Mouse (Mus musculus): ENCODE data around the gene Ptpn7. TPM values are rescaled to one million over a fixed set of nuclear protein-coding genes. Genes with fewer than 3 reads are reported as not detected.

Gene Ptpn7
- 1.2 TPM in 2 replicates for polyA plus RNA-seq (2016; fragmentation: Nextera tagmentation; extraction: Ambion mirVana)

DNA sequence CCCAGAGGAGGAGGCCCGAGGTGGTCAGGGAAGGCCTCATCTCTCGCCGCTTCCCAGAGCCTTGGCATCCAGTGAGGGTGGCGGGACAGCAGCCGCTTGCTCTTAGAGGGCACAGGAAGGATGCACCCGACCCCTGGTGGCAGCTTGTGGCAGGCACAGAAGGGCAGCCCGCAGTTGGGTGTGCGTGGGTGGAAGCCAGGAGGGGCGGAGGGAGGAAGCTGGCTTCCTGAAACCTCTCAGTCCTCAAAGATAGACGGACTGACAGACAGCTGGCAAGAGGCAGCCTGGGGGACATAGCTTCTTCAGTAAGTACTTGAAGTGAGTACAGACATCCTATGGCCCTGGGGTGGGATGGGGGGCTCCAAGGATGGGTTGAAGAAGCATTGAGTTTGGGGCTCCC lies at the start of gene Ptpn7:
Gene Ptpn7 (plus strand): TSS at position 228 of the 400 bp plus-strand sequence.
- Histone ChIP-seq H3K4me3 (no peak within 1 kb of the TSS), H3K36me3 (no peaks in the 10 kb centered on the region), H3K27ac (no peak within 1 kb of the TSS), H3K27me3 (peaks cover 14% of the 10 kb centered on the region; the same call in 1 of the 2 replicates), H3K9ac (no peak within 1 kb of the TSS), H3K4me2 (replicated peaks) (no peak within 1 kb of the TSS), H3K4me1 (peaks cover 11% of the 10 kb centered on the region), H3K9me3 (replicated peaks) (no peaks in the 10 kb centered on the region)
- WGBS = 43% methylated on average over 10 of the region's 10 CpGs
- no peak for ATAC-seq (ENCODE audit: low FRiP score)

DNA sequence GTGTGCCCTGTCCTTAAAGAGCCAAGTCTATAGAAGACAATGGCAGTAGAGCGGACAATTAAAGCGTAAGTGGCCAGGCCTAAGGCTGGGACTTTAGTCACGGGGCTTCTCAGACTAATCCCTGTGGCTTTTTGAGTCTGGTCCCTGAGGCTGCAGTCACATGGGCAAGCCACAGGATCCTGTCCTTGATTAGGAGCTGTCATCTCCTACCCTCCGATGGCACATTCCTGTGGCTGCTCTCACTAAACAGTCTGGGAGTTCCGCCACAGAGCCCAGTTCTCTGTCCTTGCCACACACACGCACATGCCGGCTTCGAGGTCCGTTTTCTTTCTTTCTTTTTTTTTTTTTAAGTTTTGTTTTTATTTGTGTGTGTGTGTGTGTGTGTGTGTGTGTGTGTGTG lies 49.0 kb upstream of the Ptpn7 start:
- H3K4me1 ChIP-seq = 0 out of 2 replicates have a peak, but pooled peaks cover 4% of the 10 kb centered on the region
- H3K9ac ChIP-seq = no peak overlapping the region
- H3K27ac ChIP-seq = no peak overlapping the region
- H3K9me3 ChIP-seq (replicated peaks) = no peaks in the 10 kb centered on the region
- 55% methylated on average over 9 of the region's 9 CpGs for WGBS
- H3K27me3 ChIP-seq = peaks cover 40% of the 10 kb centered on the region
- no peaks in the 10 kb centered on the region for H3K36me3 ChIP-seq
- no peak overlapping the region for H3K4me2 ChIP-seq (replicated peaks)
- ATAC-seq (ENCODE audit: low FRiP score) = no peak
- no peak overlapping the region for H3K4me3 ChIP-seq

DNA sequence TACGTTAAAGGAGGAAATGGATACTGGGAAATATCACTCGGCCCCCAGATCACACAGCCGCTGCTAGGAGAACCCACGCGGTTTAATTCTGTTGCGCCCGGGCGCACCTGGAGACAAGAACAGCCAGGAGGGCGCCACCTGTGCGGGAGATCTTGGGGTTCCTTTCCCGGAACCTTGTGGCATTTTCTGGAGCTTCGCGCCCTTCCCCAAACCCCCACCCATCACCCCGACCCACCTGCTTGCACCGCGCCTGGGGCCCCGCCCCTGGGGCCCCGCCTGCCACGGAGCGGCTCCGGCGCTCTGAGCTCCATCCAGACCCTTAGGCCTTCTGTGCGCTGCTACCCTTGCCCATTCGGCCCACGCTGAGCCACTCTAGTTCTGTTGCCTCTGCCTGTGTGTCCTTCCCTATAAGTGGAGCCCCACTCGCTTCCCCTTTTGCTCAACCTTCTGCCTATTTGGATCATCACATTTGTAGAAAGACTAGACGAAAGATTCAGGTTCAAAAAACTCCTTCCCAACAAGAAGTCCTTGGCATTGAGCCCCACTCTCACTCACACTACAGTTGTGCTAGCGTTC lies 47.1 kb upstream of the Ptpn7 start:
- Histone ChIP-seq H3K4me3 (no peak overlapping the region), H3K9ac (no peak overlapping the region), H3K9me3 (replicated peaks) (no peaks in the 10 kb centered on the region), H3K36me3 (no peaks in the 10 kb centered on the region), H3K27ac (no peak overlapping the region), H3K27me3 (peaks cover 40% of the 10 kb centered on the region), H3K4me1 (0 out of 2 replicates have a peak, but pooled peaks cover 4% of the 10 kb centered on the region), H3K4me2 (replicated peaks) (0 out of 2 replicates have a peak overlapping the region, but pooled peaks have one; percentile 22)
- ATAC-seq (ENCODE audit: low FRiP score) = no peak
- WGBS = 15% methylated on average over 28 of the region's 28 CpGs

DNA sequence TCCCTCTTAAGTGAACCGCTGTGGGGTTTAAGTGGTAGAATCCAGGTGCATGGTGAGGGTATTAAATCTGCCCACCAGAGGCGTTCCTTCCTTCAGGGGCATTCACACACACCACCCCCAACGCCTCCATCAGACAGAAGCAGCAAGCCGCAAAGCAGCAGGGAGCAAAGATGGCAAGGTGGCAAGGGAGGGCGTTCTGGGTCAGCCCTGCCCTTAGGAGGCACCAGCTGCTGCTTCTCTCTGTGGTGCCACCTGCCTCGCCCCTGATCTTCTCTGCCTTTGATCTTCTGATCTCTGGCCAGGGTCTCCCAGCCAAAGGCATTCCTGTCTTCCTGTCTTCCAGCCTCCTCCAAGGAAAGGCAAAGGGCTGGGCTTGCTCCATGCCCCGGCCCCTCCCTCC lies 46.5 kb upstream of the Ptpn7 start:
- Histone ChIP-seq H3K4me1 (0 out of 2 replicates have a peak, but pooled peaks cover 4% of the 10 kb centered on the region), H3K27ac (no peak overlapping the region), H3K4me2 (replicated peaks) (no peak overlapping the region), H3K27me3 (peaks cover 40% of the 10 kb centered on the region), H3K9ac (no peak overlapping the region), H3K36me3 (no peaks in the 10 kb centered on the region), H3K4me3 (no peak overlapping the region), H3K9me3 (replicated peaks) (no peaks in the 10 kb centered on the region)
- 47% methylated on average over 7 of the region's 7 CpGs for WGBS
- ATAC-seq (ENCODE audit: low FRiP score) = no peak

DNA sequence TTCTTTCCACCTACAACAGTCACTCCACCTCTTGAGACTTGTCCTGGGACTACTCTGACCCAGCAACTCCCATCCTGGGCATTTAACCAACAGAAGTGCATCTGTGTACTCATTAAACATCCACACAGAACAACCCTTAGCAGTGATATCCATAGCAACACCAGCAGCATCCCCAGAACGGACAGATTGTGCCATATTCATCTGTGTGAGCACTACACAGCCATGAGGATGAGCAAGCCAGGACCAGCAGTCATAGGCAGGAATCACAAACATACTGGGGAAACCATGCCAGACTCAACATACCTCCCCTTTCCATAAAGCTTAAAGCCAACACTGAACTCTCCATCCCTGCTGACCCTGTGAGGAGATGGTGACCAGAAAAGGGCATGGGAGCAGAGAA lies 45.1 kb upstream of the Ptpn7 start:
- peaks cover 40% of the 10 kb centered on the region for H3K27me3 ChIP-seq
- WGBS = 71% methylated on average over 1 of the region's 1 CpGs
- no peaks in the 10 kb centered on the region for H3K9me3 ChIP-seq (replicated peaks)
- H3K9ac ChIP-seq = no peak overlapping the region
- no peak overlapping the region for H3K4me2 ChIP-seq (replicated peaks)
- 0 out of 2 replicates have a peak, but pooled peaks cover 4% of the 10 kb centered on the region for H3K4me1 ChIP-seq
- H3K36me3 ChIP-seq = no peaks in the 10 kb centered on the region
- ATAC-seq (ENCODE audit: low FRiP score) = no peak
- H3K27ac ChIP-seq = no peak overlapping the region
- H3K4me3 ChIP-seq = no peak overlapping the region

DNA sequence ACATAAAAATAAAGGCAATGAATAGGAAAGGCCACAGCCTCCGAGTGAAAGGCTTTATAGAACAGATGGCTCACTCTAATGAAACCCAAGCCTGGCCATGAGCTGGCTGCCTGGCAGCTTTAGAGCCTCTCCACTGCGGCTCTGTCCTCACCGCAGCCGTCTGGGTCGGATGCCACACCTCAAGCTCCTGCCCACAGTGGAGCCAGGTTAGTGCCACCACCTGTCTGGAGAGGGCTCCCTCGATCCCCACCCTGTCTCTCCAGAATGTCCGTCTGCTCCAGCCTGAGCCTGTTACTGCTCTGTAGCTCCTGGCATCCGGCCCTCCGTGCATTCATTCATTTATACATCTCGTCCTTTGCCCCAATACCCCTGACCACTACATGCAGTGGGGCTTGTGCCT lies 42.9 kb upstream of the Ptpn7 start:
- no peak overlapping the region for H3K27ac ChIP-seq
- no peaks in the 10 kb centered on the region for H3K9me3 ChIP-seq (replicated peaks)
- no peak overlapping the region for H3K4me2 ChIP-seq (replicated peaks)
- no peak for ATAC-seq (ENCODE audit: low FRiP score)
- 0 out of 2 replicates have a peak, but pooled peaks cover 4% of the 10 kb centered on the region for H3K4me1 ChIP-seq
- H3K36me3 ChIP-seq = no peaks in the 10 kb centered on the region
- peaks cover 31% of the 10 kb centered on the region for H3K27me3 ChIP-seq
- WGBS = 76% methylated on average over 10 of the region's 10 CpGs
- no peak overlapping the region for H3K9ac ChIP-seq
- no peak overlapping the region for H3K4me3 ChIP-seq

DNA sequence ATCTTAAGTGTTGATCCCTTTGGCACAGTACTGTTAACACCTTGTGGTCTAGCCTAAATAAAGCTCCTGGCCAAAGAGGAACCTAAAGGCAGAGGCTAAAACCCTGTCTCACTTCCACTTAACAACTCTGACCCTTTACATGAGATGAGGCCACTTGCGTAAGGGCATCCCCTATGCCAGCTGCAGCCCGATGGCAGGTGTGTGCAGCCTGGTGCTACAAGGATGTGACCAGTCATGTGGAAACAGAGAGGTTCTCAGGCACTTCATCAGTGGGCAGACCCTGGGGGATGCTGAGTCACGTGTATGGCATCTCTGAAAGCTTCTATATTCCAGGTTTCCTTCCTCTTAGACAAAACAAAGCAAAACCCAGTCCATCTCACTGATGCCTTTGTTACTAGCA lies 41.6 kb upstream of the Ptpn7 start:
- H3K27ac ChIP-seq = no peak overlapping the region
- no peak overlapping the region for H3K4me2 ChIP-seq (replicated peaks)
- 67% methylated on average over 3 of the region's 3 CpGs for WGBS
- no peak overlapping the region for H3K4me3 ChIP-seq
- peaks cover 18% of the 10 kb centered on the region for H3K27me3 ChIP-seq
- ATAC-seq (ENCODE audit: low FRiP score) = no peak
- no peaks in the 10 kb centered on the region for H3K4me1 ChIP-seq
- H3K36me3 ChIP-seq = no peaks in the 10 kb centered on the region
- no peak overlapping the region for H3K9ac ChIP-seq
- no peaks in the 10 kb centered on the region for H3K9me3 ChIP-seq (replicated peaks)

DNA sequence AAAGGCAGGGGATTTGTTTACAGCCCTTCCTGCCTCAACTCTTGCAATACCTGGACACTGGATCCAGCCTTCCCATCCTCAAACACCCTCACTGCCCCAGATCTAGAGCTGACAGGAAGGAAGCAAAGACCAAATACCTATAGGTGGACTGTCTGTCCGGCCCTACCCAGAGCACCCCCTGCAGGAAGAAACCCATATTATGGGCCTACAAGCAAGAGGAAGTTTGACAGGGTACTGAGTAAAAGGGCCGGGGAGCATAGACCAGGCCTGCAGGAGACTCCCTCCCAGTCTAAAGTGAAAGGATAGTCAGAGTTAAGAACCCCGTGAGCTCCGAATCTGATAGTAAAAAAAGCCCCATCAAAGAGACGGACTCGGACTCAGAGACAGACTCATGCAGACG lies 37.8 kb upstream of the Ptpn7 start:
- no peak for ATAC-seq (ENCODE audit: low FRiP score)

DNA sequence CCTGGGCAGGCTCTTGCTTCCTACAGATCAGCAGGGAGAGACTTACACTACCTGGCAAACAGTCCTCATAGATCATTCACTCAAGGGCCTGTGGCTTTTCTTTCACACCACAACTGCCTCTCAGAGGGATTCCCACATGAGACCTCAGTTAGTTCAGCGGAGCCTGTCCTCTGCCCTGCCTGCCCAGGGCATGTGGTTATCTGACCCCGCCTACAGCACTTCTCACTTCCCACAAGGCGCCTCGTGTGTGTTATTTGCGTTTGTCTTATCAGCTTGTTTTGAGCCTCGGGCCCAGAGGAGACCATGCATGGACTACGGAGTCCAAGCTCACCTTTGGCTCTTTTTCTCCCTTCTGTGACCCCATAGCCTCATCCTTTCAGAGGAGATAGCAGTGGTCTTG lies 37.3 kb upstream of the Ptpn7 start:
- H3K4me2 ChIP-seq (replicated peaks) = no peak overlapping the region
- H3K9ac ChIP-seq = no peak overlapping the region
- no peak for ATAC-seq (ENCODE audit: low FRiP score)
- H3K36me3 ChIP-seq = no peaks in the 10 kb centered on the region
- WGBS = 57% methylated on average over 7 of the region's 7 CpGs
- H3K4me3 ChIP-seq = no peak overlapping the region
- no peak overlapping the region for H3K27ac ChIP-seq
- no peaks in the 10 kb centered on the region for H3K9me3 ChIP-seq (replicated peaks)
- peaks cover 7% of the 10 kb centered on the region; the same call in 1 of the 2 replicates for H3K27me3 ChIP-seq
- H3K4me1 ChIP-seq = no peaks in the 10 kb centered on the region

More for the DNA sequence above, 37.8 kb upstream of the Ptpn7 start:
- H3K4me2 ChIP-seq (replicated peaks) = no peak overlapping the region
- no peak overlapping the region for H3K9ac ChIP-seq
- H3K4me1 ChIP-seq = no peaks in the 10 kb centered on the region
- 62% methylated on average over 7 of the region's 7 CpGs for WGBS
- H3K27ac ChIP-seq = no peak overlapping the region
- H3K9me3 ChIP-seq (replicated peaks) = no peaks in the 10 kb centered on the region
- H3K36me3 ChIP-seq = no peaks in the 10 kb centered on the region
- peaks cover 5% of the 10 kb centered on the region; the same call in 1 of the 2 replicates for H3K27me3 ChIP-seq
- no peak overlapping the region for H3K4me3 ChIP-seq

DNA sequence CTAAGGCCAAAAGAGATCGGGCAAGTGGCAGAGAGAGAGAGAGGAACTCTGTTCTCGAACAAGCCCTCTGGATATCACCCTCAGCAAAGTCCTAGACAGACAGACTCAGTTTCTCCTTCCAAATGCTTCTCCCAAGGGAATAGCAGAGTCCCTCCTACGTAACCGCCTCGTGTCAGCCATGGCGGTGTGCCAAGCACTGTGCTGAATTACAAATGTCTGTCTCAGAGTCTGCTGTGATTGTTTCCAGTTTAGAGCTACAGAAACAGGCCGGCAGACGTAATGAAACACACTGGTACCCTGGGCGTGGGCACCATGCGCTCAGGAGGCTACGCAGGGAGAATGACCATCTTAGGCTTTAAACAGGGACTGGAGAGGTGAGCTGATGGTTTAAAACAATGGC lies 36.2 kb upstream of the Ptpn7 start:
- no peak overlapping the region for H3K4me3 ChIP-seq
- H3K9ac ChIP-seq = no peak overlapping the region
- no peaks in the 10 kb centered on the region for H3K4me1 ChIP-seq
- no peak overlapping the region for H3K4me2 ChIP-seq (replicated peaks)
- ATAC-seq (ENCODE audit: low FRiP score) = no peak
- H3K27me3 ChIP-seq = peaks cover 17% of the 10 kb centered on the region
- H3K9me3 ChIP-seq (replicated peaks) = no peaks in the 10 kb centered on the region
- 88% methylated on average over 11 of the region's 11 CpGs for WGBS
- no peaks in the 10 kb centered on the region for H3K36me3 ChIP-seq
- H3K27ac ChIP-seq = no peak overlapping the region

DNA sequence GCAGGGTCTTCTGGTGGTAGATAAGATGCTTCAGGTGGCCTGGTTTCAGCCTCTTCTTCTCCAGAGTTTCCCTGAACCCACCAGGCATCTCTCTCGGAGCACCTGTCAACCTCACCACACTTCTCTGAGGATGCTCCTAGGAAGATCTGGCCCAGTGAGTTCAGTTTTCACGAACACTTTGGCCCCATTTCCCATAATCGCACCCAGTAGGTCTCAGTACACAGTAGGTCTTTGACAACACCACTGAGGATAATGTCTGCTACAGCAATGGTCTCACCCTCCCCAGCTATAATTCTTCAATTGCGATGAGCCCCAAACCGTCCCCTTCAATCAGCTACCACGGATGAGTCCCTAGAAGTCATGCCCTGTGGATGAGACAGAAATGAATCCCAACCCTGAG lies 35.1 kb upstream of the Ptpn7 start:
- no peak overlapping the region for H3K4me3 ChIP-seq
- no peak for ATAC-seq (ENCODE audit: low FRiP score)
- H3K27ac ChIP-seq = no peak overlapping the region
- H3K36me3 ChIP-seq = no peaks in the 10 kb centered on the region
- H3K4me1 ChIP-seq = no peaks in the 10 kb centered on the region
- H3K27me3 ChIP-seq = peaks cover 29% of the 10 kb centered on the region
- no peak overlapping the region for H3K9ac ChIP-seq
- H3K4me2 ChIP-seq (replicated peaks) = no peak overlapping the region
- no peaks in the 10 kb centered on the region for H3K9me3 ChIP-seq (replicated peaks)
- 90% methylated on average over 6 of the region's 6 CpGs for WGBS

DNA sequence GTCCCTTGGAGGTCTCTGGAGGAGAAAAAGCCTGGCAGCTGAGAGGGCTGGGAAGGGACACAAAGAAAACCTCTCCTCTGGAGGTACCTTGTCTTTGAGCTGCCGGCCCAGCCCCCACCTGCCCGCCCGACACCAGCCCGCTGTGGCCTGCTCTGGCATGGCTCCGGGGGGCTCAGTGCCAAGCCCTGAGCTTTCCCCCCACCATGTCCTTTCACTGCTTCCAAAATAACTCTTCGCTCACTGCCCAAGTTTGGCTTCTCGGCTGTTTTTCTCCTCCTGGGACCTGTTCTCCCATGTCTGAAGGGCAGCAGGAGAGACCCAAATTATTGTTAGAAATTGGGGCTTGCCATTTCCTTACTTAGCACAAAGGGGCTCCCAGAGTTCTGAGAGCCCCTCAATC lies 34.1 kb upstream of the Ptpn7 start:
- Histone ChIP-seq H3K9me3 (replicated peaks) (no peaks in the 10 kb centered on the region), H3K4me3 (no peak overlapping the region), H3K9ac (no peak overlapping the region), H3K27ac (no peak overlapping the region), H3K36me3 (no peaks in the 10 kb centered on the region), H3K4me2 (replicated peaks) (no peak overlapping the region), H3K27me3 (peaks cover 39% of the 10 kb centered on the region), H3K4me1 (no peaks in the 10 kb centered on the region)
- 88% methylated on average over 7 of the region's 7 CpGs for whole genome bisulfite sequencing
- no peak for ATAC-seq (ENCODE audit: low FRiP score)

DNA sequence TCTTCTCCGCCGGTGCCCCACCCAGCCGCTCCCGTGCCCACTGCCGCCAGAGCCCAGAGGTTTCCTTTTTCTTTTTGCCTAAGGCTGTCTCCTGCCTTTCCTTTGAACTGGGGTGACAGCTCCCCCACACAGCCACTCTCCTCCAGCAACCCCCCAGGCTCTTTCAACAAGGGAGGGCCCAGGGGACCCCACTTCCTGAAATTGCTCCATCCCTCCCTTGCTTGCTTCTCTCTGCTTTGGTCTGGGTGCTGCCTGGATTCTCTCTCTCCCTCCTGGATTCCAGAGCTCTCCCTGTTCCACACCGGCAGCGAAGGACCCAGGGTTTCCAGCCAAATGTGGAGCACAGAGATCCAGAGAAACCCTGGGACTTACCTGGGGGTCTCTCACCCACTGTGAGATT lies 32.1 kb upstream of the Ptpn7 start:
- H3K27me3 ChIP-seq = peaks cover 58% of the 10 kb centered on the region

More for the DNA sequence above, 32.1 kb upstream of the Ptpn7 start:
- no peak overlapping the region for H3K27ac ChIP-seq
- H3K4me2 ChIP-seq (replicated peaks) = no peak overlapping the region
- ATAC-seq (ENCODE audit: low FRiP score) = no peak
- no peak overlapping the region for H3K4me3 ChIP-seq
- no peaks in the 10 kb centered on the region for H3K36me3 ChIP-seq
- peaks cover 7% of the 10 kb centered on the region for H3K4me1 ChIP-seq
- WGBS = 65% methylated on average over 7 of the region's 7 CpGs
- no peak overlapping the region for H3K9ac ChIP-seq
- no peaks in the 10 kb centered on the region for H3K9me3 ChIP-seq (replicated peaks)

Measured in hindbrain, embryonic 12.5 days (tissue).